Mouse (Mus musculus) gastrocnemius, postnatal 4 days (tissue): ENCODE results near the gene Nmnat2. TPM values are rescaled to one million over a fixed set of nuclear protein-coding genes. Genes with fewer than 3 reads are reported as not detected.

Experiments used
- DNase-seq, 2 experiments: peaks; one replicate each; pipeline ENCODE4 v3.0.0; 2021 to 2022; ENCODE audit warnings: low spot score in 2 of 2, mixed read lengths in 2 of 2
- total RNA-seq, 2 experiments: library from RNA; stranded (reverse); gene quantifications; 2 replicates each; pipeline ENCODE4 v1.2.3; 2021

Nmnat2 gene
- total RNA-seq, 2 experiments from 2014 or later = 2.0 to 3.4 TPM

DNA sequence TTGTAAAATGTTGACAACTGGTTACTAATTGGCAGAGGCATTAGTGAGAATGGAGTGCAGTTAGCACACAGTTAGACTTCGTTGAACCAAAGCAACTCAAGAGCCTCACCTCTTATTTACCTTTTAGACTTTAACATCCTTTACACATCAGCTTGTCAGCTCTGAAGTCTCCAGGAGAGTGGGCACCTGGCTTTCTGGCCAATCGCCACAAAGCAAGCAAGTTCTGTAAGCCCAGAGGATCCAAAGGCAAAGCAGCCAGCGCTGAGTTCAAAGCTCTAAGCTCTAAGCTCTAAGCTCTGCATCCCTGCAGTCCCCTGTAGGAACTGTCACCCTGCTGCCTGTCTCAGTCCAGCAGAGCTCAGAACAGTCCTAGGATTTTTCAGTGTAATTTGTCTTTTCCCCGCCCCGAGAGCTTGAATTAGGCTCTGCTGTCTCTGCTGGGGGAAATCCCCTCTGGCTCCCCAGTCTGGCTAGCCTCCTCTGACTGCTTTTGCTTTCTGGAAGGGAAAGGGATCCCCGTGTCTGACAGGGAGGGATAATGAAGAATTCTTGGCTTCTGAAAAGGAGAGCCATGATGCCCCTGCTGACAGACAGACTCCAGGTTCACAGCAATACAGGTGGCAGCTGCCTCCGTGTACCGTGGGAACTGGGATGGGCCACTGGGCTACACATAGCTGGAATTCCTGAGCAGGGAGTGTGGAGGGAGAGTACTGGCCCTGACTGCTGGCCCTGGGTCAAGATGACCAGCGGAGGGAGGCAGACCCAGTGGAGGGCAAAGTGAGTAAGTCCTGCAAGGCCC lies 136.8 kb downstream of the Nmnat2 start:
- peak; percentile 39 to 67 for DNase-seq

GRCm38 (mm10) chr1:153092237-153092975 lies 137.6 kb downstream of the Nmnat2 start:
- DNase-seq = peak; percentile 75 to 86

DNA sequence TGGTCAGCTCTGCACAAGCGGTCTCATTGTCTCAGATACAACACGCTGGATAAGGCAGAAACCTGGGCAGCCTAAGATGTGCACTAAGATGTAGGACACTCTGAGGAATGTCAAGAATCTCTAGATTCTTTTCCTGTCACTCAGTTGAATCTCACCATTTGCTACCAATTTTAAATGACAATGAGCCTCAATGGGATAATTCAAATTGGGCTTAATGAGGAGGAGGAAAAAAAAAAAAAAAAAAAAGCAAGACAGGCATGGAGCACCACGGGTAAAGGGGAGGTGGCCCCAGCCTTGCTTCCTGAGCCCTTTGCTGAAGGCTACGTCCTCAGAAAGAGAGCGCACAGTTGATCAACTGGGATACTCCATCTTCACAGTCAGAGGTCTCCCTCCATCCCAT lies 138.4 kb downstream of the Nmnat2 start:
- DNase-seq = no peak

- no peak for DNase-seq
Measured at GRCm38 (mm10) chr1:153093581-153093980, 138.8 kb downstream of the Nmnat2 start.

GRCm38 (mm10) chr1:153094226-153095076 lies 139.7 kb downstream of the Nmnat2 start:
- DNase-seq = no peak

GRCm38 (mm10) chr1:153095328-153095727 lies 140.5 kb downstream of the Nmnat2 start:
- no peak for DNase-seq

DNA sequence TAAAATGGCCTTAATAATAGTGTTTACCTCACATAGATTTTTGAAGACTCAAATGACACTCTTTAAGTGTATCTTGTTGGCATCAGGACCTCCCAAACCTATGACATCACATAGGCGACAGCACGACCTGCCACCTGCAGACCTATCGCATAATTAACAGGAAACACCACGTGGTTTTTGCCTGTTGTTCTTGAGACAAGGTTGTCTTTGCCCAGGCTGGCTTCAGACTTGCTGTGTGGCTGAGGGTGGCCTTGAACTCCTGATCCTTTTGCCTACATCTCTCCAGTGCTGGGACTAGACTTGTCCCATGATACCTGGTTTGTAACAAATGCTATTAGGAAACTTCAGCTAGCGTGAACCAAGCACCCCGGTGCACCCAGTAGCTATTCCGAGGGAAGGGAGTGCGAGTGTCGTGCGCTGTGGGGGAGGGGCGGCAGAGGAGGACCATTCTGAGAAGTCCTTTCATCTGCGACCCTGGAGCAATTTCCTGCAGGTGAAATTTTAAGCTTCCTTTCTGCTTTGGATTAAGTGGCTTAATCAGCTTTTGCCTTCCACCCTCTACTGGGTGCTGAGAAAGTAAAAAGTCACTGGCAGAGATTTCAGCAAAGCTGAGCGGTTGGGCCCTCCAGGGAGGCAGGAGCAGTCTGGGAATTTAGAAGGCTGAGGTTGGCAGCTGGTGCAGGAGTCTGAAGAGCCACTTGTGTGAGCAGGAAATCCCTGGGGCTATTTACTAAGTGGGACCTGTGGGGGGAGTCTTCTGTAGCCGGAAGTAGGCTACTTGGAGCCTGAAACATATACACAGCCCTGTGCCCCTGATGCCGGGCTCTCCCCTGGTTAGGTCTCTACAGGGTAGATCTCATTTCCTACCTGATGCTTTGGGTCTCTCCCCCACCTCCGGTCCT lies 141.3 kb downstream of the Nmnat2 start:
- no peak for DNase-seq

GRCm38 (mm10) chr1:153097017-153097675 lies 142.4 kb downstream of the Nmnat2 start:
- no peak for DNase-seq

DNA sequence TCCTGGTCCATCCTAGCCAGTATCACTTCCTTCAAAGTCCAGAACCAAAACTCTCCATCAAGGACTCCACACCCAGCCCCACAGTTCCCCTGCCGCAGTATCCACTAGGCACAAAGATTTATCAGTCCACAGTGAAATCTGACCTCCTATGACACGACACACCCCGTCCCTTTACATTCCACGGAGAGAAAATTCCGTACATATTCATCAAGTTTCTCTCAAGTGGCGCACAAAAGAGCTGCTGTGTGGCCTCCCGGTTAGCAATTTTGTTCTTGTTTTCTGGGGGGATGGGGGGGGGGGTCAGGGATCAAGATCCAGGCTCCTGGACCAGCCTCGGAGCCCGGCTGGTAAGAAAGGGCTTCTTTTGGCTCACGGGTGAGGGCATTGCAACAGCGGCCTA lies 143.8 kb downstream of the Nmnat2 start:
- no peak for DNase-seq

- DNase-seq = no peak
Measured at GRCm38 (mm10) chr1:153100912-153101311, 146.1 kb downstream of the Nmnat2 start.

GRCm38 (mm10) chr1:153101327-153101880 lies 146.6 kb downstream of the Nmnat2 start:
- DNase-seq = peak in 1 of 2 experiments; percentile 52

- DNase-seq = no peak
Measured at GRCm38 (mm10) chr1:153102296-153103185, 147.7 kb downstream of the Nmnat2 start.

GRCm38 (mm10) chr1:153103186-153103554 lies 148.4 kb downstream of the Nmnat2 start:
- DNase-seq = no peak

GRCm38 (mm10) chr1:153104804-153105203 lies 150.0 kb downstream of the Nmnat2 start:
- no peak for DNase-seq

DNA sequence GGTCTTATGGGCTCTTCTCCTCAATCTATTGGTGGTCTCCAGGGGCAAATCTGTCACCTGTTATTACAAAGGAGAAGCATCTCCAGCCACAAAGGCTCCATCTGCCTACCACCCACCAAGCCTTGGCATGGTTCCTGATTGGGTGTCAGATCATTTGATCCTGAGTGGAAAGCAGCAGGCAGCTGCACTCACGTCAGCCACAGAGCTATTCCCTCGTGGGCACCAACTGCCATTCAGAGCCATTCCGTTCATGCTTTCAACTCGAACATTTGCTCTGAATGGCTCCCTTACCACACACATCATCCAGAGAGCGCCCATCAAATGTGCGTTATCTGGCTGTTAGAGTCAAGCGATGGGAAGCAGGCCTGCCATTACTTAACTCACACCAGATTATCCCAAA lies 153.1 kb downstream of the Nmnat2 start:
- DNase-seq = peak in 1 of 2 experiments; percentile 44

GRCm38 (mm10) chr1:153109346-153109745 lies 154.6 kb downstream of the Nmnat2 start:
- DNase-seq = no peak

GRCm38 (mm10) chr1:153109836-153110235 lies 155.0 kb downstream of the Nmnat2 start:
- DNase-seq = no peak

GRCm38 (mm10) chr1:153111596-153111995 lies 156.8 kb downstream of the Nmnat2 start:
- no peak for DNase-seq

- no peak for DNase-seq
Measured at GRCm38 (mm10) chr1:153115315-153115714, 160.5 kb downstream of the Nmnat2 start.
